Mouse (Mus musculus) frontal cortex, adult 2 months (tissue): Measurements from ENCODE around the gene Lrp10. TPM values are rescaled to one million over a fixed set of nuclear protein-coding genes. Genes with fewer than 3 reads are reported as not detected.

Experiments used
- DNase-seq, 2 experiments: peaks; one replicate each; pipeline ENCODE4 v3.0.0; 2022; ENCODE audit warnings: low spot score in 1 of 2; ENCODE audit errors: extremely low spot score in 1 of 2
- polyA plus RNA-seq: library from polyadenylated mRNA; depleted of rRNA; stranded (reverse); fragments of >200 nt; gene quantifications from 2 replicates; pipeline ENCODE4 v1.2.3, GENCODE M21; 2012

Gene Lrp10
- polyA plus RNA-seq, 1 experiment, result 34.4 TPM

DNA sequence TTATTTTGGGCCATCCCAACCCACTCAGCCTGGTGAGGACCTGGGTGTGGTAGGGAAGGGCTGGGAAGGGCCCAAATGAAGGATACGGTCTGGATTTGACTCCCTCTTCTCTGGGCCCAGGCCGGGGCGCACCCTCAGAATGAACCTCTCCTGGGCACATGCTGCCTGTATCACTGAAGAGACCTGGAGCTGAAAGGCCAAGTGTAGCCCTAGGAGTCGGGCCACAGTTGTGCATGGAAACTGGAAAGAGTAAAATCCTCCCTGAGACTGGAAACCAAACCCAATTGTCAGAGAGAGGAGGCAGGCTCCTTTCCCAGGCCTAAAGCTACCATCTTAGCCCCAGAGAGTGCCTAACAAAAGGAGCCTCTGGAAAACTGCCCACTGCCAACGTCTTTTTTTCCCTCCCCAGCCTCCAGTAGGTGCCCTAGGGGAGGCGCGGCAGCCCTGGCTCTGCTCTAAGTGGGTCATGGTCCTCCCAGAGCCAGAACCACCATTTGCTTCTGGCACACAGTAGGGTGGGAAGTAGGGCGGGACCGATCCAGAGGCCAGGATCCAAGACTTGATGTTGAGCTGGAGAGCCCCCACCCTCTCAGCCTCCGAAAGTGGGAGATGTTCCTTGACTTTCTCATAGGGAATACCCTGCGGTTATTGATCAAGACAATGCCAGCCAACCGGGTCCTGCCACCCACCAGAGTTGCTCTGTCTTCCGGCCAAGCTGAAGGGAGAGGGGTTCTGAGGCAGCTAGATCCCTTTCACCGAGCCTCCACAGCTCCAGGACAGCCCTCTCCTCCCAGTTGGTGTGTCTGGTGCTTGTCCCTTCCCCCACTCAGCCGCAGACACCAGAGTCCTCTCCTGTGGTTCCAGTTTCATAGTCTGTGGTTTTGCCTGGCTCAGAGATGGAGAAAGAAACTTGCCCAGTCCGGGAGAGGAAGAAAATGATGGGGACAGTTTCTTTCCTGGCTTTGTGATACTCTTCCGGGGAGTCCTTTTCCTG, 30.8 kb upstream of the Lrp10 start:
- DNase-seq, result peak in 1 of 2 experiments; percentile 34

DNA sequence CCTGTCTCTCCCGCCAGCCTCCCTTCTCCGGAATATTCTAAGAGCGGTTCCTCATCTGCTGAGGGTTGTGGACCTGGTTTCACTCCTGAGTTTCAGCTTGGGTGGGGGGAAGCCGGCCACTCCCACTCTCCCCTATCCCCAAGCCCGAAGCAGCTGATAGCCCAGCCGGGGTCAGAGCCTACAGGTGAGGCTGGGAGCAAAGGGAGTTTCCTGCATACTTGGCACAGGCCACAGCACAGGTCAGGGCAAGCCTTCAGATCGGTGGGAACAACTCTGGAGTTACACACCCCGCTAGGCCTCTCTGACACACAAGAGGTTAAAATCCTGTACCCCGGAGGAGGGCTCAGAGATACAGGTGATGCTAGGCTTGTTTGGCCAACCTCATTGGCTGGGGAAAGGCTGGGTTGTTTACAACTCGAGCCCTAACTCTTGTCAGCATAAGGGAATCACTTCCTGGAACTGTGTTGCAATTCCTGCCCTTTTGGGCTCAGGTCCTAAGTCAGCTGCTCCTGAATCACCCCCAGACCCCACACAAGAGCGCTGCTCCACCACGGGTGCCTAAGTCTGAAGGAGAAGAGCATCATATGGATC, 29.9 kb upstream of the Lrp10 start:
- DNase-seq, result no peak

DNA sequence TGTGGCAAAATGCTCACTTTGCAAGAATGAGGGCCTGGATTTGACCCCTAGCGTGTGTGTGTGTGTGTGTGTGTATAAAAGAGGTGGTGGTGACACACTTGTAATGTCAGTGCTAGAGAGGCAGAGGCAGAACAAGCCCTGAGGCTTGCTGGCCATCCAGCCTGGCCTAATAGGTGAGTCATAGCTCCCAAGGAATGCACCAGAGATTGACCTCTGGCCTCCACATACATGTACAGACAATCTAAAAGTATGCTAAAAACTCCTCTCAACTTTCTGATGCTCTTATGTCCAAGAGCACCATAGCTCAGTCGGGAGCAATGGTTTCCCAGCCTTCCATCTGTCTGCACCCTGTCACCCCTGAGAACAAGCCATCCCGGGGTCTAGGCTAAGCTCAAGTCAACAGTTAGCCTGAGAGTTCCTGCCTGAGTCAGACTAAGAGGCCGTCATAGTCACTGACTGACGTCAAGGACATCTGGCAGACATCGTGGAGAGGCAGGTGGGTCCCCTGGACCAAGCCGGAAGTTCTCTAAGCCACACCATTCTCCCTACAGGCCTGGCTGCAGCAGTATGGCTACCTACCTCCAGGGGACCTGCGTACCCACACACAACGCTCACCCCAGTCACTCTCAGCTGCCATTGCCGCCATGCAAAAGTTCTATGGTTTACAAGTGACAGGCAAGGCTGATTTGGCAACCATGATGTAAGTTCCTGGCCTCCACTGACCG, 28.6 kb upstream of the Lrp10 start:
- no peak for DNase-seq

DNA sequence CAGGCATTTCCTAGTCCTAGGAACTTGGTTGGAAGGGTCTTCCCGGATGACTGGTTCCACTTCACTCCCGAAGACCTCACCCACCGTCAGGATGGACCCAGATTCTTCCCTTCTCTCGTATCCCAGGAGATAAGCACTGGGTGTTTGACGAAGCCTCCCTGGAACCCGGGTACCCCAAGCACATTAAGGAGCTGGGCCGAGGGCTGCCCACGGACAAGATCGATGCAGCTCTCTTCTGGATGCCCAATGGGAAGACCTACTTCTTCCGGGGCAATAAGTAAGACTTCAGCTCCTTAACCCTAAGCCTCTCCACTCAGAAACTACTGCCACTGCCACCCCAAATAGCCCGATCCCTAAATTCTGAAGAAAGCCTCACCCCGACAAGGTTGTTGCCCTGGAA, 24.8 kb upstream of the Lrp10 start:
- no peak for DNase-seq

DNA sequence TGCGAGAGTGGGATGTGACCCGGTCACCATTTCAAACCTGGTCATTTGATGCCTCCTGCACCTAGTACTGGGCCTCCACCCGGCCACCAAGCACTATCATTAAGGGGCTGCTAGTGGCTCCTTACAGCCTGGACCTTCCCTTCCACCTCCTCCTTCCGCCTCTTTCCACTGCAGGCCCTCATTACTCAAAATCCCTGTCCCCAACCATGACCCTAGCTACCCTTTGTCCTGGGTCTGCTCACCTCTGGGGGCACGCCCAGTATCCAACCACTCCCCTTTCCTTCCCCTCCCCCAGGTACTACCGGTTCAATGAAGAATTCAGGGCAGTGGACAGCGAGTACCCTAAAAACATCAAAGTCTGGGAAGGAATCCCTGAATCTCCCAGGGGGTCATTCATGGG, 24.3 kb upstream of the Lrp10 start:
- DNase-seq, result no peak

DNA sequence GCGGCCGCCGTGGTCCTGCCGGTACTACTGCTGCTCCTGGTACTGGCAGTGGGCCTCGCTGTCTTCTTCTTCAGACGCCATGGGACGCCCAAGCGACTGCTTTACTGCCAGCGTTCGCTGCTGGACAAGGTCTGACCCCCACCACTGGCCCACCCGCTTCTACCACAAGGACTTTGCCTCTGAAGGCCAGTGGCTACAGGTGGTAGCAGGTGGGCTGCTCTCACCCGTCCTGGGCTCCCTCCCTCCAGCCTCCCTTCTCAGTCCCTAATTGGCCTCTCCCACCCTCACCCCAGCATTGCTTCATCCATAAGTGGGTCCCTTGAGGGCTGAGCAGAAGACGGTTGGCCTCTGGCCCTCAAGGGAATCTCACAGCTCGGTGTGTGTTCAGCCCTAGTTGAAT, 23.4 kb upstream of the Lrp10 start:
- DNase-seq, result no peak

DNA sequence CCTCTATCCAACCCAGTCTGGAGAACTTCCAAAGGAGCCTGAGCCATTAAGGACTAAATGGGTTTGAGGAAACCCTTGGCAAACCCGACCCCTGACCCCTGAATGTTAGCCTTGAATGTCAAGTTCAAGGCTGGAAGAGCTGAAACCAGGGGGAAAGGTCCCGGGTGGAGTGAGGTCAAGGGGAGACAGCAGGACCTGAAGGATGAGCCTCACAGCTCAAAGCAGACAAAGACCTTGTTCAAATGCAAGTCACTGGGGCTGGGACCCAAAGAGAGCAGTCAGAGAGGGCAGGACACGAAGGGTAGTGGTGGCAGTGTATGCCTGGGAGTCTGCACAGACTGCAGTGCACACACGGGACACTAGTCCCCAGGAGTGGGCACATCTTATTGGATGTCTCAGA, 22.6 kb upstream of the Lrp10 start:
- DNase-seq, result no peak

DNA sequence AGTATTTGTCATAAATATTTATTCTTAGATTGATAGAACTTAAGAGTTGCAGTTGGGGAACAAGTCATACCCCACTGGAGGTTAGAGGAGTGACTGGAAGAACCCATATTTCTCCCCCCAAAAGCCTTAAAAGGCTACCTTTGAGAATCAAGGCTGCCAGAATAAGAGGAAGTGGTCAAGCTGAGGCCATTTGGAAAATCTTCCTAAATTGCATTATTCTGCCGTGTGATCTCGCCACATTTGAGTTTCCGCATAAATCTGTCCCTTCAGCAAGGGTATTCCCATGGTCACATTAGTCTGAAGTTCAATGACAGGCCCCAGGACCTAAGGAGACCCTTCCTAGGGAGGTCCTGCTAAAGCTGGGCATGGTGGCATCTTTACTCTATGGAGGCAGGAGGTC, 21.4 kb upstream of the Lrp10 start:
- DNase-seq, result no peak

DNA sequence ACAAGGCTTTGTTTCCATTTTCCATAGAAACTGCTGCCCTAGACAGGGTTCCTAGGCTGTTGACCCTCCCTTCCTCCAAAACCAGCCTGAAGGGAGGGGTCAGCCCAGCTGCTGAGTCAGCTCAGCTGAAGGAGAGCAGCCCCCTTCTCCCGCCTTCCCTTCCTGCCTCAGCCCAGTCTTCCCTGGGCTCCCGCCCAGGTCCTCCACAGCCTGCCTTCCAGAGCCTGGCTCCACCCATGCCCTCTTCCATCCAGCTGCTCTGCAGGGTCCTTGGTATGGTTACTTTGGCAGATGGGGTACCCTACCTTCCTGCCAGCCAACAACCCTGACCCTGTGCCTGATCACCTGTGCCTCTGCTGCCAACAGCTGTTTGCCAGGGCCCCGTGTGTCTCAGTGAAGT, 20.7 kb upstream of the Lrp10 start:
- DNase-seq, result no peak

DNA sequence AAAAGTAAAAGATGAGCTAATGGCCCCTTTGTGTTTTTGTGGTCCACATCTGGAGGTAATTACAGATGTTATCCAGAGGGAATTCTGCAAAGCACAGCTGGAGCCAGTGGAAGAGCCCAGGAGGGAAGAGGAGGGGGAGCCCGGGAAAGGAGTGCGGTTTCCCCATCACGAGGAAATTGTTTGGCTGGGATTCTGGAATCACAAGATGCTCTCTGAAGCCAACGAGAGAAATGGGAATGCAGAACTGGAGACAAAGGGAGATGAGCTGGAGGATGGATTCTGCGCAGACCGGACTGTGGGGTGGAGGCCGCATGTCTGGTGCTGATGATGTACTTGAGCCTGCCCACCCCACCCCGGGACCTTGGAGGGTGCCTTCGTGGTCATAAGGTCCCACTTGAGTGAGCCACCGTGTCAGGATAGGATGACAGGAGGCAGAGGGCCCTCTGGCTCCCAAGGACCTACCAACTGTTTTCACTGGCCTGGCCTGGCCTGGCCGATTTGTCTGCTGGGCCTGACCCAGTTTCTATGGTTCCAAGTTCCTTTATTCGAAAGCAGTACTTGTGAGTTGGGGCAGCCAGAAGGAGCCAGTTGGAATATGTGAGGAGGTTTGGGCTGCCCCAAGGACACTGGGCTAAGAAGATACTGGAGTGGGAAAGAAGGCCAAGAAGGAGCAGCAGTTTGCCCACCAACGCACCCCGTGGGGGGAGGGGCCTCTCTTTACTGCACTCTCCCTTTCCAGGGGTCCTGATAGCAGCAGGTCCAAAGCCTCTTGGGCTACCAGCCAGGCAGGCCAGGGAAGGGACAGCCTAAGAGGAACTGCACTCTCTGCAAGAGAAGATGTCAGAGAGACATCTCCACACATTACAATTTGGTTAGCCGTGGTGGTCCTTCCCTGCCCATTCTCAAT, 20.0 kb upstream of the Lrp10 start:
- DNase-seq, result no peak

DNA sequence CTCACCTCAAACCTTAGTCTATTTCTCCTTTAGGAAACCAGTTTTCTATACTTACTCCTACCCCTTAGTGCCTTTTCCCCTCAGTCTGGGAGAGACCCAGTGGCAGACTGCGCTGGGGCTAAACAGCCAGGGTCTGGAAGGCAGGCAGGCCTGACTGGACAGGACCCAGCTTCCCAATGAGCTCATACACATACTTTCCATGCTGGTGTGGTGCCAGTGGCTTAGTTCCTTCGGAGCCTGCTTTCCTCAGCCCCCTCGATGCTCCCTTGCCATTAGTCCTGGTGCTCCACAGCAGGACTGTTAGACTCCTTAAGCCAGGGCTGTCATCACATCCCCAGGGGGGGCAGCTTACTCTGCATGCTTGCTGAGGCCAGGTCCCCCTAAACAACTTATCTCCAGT, 18.5 kb upstream of the Lrp10 start:
- no peak for DNase-seq

DNA sequence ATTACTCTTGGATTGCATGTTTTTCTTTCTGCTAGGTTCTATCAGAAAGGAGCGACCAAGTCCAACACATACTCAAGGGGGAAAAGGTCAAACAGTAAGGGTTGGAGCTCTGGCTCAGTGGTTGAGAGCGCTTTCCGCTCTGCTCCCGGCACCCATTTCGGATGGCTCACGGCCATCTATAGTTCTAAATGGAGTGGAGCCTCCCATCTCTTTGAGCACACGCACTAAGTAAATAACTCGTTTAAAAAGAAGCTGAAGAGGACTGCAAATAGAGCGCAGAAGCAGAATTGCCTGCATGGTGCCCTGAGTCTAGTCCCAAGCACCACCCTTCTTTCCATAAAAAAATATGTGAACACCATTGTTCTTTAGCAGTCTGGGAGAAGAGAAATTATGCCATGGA, 10.4 kb upstream of the Lrp10 start:
- DNase-seq, result no peak

DNA sequence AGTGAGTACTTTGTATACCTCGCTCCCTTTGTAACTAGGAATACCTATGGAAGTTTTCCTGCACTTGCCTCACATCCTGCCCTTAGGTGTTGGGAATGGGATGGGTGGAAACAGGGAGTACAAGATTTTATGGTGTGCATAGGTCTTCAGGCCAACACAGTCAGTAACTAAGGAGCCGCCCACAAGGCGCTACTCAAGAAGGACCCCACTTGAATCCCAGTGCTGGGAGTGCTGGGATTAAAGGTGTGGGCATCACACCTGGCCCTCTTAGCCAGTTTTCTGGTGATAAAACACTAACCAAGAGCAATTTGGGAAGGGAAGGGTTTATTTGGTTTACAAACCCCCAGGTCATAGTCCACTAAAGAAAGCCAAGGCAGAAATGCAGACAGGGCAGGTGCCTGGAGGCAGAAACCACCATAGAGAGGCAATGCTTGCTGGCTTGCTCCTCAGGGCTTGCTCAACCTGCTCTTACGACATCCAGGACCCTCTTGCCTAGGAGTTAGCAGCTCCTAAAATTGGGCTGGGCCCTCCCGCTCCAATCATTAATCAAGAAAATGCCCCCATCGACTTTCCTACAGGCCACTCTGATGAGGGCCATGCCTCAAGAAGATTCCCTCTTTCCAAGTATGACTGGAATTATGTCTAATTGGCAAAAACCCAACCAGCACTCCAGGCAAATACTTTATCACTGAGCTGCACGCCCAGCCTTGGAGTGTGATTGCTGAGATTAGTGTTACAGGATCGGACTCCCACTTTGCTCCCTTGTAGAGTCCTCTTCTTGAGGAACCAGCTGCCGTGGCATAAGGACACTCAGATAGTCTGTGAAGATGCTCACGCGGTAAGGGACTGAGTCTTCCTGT, 9.0 kb upstream of the Lrp10 start:
- DNase-seq, result no peak

DNA sequence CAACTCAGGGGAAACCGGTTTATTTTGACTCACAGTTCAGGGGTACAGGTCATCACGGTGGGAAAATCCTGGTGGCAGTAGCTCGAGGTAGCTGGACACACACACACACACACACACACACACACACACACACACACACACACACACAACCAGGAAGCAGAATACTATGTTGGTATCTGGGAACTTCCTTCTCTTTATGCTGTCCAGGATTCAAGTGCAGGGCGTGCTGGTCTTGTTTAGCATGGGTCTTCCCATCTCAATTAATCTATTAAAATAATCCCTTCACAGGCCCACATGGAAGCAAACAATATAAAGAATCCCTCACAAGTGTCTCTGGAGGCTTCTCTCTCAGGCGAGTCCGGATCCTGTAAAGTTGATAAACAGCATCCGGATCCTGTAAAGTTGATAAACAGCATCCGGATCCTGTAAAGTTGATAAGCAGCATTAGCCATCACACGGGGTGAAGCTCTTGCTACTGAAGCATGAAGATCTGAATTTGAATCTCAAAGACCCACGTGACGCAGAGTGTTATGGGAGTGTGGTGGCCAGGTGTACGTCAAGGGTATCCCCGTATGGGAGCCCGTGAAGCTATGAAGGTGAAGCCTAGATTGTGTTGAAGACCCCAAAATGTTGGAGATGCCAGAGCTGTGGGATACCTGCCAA, 5.9 kb upstream of the Lrp10 start:
- DNase-seq, result no peak

DNA sequence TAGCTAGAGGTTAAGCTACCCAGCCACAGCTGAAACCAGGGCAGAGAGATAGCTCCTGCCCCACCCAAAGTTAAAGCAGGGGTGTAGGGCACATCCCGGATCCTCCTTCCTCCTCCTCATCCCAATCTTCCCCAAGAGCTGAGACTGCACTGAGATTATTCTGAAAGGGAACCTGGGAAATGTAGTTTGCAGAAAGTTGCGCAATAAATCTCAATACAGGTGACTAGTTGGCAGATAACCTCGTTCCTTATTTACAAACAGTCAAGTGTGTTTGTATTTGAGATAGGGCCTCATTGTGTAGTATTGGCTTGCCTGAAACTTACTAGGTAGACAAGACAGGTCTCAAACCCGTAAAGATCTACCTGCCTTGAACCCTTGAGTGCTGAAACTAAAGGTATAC, 1.8 kb upstream of the Lrp10 start:
- no peak for DNase-seq

DNA sequence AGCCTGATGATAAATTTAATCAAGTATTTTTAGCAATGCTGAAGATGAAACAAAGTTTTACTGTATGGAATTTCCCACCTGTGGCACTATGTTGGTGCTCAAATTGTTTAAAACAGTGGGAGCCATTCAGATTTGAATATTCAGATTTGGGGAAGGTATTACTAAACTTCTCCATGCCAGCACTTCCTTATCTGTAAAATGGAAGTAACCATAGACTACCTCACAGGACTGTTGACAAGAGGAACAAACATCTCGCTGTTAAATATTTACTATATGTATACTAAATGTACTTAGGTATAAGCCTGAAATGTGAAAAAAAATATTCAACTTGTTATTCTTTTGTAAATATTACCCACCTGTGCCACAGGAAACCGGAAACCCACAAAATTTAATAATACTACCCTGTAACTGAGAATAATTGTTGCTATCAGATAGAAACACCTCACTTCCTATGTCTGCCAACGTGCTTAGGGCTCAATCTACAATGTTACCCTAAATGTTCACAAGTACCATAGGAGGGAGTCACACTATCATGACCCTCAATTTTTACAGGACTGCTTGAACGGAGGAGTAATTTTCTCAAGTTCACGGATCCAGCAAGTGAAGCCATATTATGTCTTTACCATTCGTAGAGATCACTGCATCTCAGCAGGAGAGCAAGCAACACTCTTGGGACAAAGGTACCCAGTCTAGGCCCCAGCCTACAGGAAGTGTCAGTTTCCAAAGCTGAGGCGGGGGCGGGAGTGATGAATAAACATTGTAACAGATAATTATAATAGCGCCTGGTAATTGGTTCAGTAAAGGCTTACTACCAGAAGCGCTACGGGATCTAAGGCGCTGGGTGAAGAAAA, 604 bp upstream of the Lrp10 start:
- DNase-seq, result no peak

DNA sequence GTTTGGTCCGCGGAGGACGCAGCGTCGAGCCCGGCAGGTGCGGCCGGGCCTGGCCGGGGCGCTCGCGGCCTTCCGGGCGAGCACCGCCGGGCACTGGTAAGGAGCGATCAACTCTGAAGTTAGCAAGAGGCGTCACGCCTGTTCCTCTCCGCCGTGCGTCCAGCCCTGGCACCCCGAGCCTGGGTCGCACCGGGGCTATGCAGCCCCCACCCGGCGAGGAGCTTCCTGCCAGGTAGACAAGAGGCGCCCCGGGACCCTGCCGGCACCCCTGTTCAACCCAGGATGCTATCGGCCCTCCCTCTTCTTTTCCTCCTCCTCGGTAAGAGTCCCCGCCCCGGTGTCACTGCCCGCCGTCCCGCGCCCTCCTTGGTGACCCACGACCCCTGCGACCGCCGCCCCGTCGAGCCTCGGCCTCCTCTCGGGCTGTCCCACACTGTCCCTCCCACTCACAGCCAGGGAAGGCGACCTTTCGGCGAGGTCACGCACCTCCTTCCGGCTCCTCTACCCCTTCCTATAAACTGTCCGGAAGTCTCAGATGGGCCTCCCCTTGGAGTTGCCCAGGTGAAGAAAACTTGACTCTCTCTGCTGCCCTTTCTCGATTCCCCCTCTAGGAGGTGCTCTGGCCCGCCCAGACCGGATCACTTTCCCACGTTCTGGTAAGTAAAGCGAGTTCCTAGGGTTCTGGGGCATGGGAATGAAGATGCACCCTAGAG, 512 bp downstream of the Lrp10 start:
- DNase-seq, result peak in 1 of 2 experiments; percentile 66
